Mouse (Mus musculus): Measurements from ENCODE around the gene Gm48552. TPM values are rescaled to one million over a fixed set of nuclear protein-coding genes. Genes with fewer than 3 reads are reported as not detected.

Gene Gm48552
- polyA plus RNA-seq, 1 experiment, result 3.6 TPM

DNA sequence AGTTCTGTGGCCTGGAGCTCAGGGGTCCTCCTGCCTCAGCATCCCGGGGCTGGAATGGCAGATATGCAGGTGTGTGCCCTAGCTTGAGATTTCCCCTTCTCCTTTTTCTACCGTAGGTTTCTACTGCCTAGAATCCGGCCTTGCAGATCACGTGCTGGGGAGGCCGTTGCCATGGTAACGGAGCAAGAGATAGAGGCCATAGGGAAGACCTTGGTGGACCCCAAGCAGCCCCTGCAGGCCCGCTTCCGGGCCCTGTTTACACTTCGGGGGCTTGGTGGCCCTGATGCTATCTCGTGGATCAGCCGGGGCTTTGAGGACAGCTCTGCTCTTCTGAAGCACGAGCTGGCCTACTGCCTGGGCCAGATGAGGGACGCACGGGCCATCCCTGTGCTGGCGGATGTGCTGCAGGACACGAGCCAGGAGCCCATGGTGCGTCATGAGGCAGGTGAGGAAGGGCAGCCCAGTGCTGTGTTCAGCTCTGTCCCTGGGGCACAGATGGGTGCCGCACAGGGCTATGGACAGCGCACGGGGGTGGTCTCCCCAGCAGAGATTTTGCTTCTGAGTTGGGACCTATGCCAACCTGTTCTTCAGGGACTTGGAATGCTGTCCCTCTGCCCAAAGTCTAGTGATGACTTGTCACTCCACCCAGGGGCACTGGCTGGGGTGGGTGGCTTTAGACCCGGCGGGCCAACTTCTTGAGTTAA, 3.0 kb upstream of the Gm48552 start:
- no peak for DNase-seq (ENCODE audit: low spot score)

DNA sequence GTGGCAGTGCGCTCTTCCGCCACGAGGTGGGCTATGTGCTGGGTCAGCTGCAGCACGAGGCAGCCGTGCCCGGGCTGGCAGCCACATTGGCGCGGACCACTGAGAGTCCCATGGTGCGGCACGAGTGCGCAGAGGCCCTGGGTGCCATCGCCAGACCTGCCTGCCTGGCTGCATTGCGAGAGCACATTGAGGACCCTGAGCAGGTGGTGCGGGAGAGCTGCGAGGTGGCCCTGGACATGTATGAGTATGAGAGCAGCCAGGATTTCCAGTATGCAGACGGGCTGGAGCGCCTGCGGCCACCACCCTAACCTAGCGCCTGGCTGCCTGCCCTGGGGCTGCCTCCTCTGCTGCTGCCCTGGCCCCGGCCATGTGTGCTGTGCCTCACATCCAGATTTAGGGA, 1.1 kb upstream of the Gm48552 start:
- DNase-seq (ENCODE audit: low spot score), result no peak

DNA sequence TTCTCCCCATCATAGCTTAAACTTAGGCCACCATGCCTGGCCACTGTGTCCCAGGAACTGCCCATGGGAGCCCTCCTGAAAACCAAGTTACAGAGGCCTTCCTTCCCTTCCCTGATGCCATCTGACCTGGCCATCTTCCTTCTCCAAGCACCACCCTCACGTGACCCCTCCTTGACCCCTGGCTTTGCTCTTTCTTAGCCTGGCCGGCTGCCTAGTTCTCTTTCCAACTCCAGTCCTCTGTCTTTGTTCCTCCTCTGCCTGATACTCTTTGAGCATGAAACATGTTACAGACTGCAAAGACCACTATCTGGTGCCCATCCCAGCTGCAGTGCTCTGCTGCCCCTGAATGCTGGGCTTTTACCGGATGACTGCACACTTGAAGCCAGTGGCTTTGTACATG, 568 bp downstream of the Gm48552 start:
- no peak for DNase-seq (ENCODE audit: low spot score)

DNA sequence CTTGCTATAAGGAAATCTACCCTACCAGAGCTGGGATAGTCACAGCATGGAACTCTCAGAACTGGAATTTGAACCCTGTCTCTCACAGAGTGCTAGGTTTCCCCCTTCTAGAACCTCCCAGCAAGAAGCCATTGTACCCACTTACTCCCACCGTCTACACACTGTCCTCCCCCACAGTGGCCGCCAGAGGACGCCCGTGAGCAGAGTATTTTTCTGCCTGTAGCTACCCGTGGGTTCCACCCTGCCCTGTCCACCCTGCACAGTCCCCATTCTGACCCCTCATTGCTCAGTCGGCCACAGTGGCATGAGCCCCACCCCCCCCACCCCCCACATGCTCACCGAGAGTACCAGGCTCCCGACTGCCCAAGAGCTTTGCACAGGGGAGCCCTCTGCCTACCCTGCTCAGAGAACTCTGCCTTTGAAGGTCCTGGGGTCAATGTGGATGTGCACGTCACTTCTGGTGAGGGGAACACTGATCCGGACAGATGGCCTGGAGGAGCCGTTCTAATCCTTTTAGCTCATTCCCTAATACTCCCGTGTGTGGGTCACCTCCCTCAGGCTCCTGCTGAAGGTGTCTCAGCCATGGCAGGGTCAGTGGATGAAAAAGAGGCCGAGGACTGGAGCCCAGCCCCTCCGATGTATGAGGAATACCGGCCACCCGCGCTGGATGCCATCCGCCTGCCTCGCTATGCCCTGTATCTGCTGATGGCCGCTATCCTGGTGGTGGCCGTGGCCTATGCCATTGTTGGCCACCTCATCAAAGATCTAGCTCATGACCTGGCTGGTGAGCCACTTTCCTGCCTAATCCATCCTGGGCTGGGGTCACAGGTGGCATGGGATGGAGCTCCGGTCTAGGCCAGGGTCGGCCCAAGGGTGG, 1.2 kb downstream of the Gm48552 start:
- peak; percentile 59 for DNase-seq (ENCODE audit: low spot score)

DNA sequence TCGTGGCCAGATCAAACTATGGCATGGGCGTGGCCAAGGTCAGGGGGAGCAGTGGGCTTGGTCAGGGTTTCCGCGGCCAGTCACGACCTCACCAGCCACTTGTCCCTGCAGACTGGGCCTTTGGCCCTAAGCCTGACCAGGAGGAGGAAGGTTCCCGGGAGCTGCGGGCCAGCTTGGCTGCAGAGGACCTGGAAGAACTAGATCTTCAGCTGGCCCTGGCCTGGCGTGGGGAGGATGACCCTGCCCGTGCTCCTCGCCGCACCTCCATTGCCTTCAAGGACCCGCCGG, 1.8 kb downstream of the Gm48552 start:
- no peak for DNase-seq (ENCODE audit: low spot score)

DNA sequence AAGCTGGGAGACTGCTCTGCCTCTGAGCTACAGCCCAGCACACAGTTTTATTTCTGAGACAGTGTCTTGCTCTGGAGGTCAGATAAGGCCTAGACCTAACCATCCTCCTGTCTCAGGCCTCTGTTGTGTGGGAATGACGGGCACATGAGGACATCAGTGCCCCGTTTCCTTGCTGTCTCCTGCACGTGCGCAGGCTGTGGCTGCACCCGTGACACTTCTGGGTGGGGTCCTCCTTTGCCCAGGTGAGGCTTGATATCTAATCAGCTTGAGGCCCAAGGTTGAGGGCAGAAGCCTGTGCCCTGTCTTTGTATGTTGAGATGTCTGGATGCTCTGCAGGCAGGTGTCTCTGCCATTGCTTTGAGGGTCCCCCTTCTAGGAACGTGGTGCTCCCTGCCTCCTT, 3.5 kb downstream of the Gm48552 start:
- DNase-seq (ENCODE audit: low spot score), result no peak

DNA sequence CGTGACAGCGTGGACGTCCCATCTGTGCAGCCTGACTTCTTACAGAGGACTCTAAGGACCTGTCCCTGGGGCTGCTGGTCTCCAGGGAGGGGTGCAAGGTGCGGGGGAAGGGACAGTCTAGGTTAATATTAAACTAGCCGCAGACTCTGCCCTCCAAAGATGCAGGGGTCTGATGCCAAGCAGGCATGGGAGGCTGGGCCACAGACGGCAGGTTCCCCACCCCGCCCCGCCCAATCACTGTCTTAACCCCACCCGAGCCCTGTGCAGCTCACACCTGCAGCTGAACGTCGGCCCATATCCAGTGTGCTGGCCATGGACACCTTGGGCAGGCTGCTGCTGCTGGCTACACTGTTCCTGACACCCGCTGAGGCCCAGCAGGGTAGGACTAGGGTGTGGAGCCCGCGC, 4.0 kb downstream of the Gm48552 start, which contains the start of gene Smim24:
Gene Smim24, plus strand, starts transcription at position 271 of the 405 bp plus-strand sequence.
- DNase-seq (ENCODE audit: low spot score), result no peak

DNA sequence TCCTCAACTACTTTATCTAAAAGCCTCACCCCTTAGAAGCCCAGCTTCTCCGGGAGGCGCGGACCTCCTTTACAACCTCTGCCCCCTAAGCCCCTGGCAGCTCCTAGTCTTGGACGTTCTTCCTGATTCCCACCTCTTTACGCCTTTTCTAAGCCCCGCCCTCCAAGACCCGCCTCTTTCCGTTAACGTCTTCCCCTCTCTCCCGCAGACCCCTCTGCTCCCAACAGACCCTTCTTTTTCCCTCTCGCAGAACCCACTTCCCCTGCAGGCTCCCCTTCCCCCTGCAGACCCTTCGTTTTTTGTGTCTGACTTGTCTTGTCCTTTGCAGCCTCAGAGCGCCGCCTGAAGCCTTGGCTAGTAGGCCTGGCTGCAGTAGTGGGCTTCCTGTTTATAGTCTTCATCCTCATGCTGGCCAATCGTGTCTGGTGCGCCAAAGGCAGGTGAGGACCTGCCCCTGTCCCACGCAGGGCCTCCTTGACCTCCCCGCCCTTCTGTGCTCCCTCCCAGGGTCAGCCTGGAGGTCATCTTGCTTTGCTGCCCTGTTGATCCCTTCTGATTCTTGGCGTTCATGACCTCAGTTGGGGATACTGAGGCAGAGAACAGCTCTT, 4.8 kb downstream of the Gm48552 start:
- no peak for DNase-seq (ENCODE audit: low spot score)

DNA sequence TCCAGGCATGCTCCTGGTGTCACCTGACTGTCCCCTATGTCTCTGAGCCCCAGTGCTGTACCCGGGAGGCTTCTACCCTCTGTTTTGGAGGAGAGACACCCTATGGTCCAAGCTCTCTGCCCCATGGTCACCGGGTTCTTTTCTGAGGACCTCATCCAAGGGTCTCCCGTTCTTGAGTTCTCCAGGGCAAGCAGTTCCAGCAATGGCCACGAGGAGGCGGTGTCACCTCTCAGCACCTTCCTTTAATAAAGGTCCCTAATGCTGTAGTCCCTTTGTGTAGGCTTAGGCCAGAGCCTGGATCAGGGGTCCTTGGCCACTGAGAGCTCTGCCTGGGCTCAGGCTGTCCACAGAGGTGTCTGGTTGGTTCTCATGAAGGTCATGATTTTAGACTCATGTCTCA, 6.3 kb downstream of the Gm48552 start:
- DNase-seq (ENCODE audit: low spot score), result no peak

DNA sequence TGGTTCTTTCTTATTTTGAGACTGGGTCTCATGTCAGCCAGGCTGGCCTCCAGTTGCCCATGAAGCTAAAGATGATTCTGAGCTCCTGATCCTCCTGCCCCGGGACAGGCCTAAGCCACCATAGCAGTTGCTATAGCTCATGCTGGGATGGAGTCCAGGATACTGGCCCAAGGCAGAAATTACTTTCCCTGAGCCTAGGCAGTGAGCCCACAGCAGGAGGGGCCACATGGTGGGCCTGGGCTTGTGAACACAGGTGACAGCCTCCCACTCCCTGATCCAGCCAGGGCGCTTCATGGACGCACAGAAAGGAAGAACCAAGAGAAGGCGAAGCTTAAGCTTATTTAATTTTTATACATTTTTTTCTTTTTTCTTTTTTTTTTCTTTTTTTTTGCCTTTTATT, 7.1 kb downstream of the Gm48552 start:
- no peak for DNase-seq (ENCODE audit: low spot score)

DNA sequence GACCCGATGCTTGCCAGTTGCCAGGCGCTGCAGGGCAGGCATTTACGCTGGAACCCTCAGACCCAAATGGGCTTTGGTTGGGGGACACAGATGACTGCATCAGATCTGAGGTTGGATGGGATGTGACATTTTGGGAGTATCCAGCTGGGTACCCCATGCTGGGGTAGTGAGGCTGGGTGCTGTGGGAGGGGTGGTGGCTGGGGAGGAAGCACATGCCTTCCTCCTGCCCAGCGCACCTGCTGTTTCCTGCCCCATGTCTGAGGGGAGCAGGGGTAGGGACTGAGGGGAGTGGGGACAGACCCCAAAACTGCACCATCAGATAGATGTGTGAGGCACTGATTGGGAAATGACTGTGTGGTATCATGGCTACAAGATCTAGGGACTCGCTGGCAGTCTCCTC, 7.9 kb downstream of the Gm48552 start:
- no peak for DNase-seq (ENCODE audit: low spot score)

DNA sequence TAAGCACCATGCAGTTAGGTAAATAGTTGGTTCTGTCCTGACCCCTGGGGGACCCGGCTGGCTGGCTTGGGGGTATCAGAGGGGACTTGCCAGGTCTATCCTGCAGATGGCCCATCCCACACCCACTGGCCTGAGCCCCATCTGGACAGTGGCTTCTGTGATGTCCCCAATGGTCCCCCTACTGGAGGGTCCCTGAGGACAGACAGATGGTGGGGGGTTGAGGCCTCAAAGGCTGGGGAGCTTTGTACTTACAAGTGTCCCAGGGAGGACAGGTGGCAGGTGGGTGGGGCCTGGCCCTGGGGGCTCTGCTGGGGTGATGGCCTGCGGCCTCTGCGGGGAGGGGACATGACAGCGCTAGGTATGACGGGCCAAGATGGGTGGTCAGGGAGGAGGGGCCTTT, 10.5 kb downstream of the Gm48552 start:
- DNase-seq (ENCODE audit: low spot score), result no peak

DNA sequence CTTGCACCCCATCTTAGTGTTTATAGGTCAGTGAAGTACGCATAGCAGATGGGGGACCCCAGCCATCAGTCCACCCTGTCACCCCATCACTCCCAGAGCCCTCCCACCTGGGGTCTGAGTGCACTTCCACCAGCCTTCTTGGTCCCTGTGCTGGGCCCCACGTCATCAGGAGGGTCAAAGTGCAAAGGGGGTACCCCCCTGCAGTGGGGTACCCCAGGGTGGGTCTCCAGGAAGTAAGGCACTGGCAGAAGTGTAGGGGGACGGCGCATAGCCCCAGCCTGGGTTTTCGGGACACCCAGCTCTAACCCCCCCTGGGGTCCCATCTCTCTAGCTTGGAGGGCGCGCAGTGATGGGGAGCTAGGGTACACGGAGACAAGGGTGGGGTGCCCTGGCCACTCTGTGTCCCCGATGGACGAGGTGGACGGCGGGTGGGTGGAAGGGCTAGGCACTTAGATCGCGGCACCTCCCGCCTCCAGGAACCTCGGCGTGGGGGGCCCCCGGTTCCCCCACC, 11.0 kb downstream of the Gm48552 start:
- no peak for DNase-seq (ENCODE audit: low spot score)

DNA sequence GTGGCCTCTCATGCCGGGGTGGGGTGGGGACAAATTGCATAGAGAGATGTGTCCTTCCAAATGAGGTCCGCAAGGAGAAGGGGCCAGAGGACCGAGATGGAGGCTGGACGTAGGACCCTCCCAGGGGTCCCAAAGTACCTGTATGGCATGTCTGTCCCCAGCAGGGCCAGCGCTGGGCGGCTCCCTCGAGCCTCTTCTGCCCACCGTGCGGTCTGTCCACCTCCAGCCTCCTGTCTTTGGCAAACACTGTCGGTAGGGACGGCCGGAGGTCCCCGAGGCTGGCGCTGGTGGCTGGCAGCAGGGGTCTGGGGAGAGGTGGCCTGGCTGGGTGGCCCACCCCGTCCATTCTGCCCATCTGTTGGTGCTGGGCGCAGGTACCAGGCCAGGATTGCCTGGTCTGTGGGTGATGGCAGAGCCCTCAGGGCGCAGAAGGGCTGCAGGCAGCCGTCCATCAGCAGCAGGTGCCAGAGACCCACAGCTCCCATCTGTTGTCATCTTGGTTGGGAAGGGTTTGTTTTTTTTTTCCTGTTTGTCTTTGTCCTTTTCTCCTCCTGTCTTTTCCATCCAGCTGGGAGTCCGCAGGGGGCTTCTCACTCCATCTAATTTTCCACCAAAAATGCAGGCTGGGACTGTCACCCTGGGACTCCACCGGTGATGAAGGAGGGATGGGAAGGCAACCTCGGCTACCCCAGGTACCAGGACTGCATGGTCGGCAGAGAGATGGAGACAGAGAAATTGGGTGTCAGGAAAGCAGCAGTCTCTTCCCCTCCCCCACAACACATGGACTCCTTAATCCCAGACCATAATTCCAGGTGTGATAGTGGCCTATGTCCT, 11.8 kb downstream of the Gm48552 start:
- DNase-seq (ENCODE audit: low spot score), result no peak

DNA sequence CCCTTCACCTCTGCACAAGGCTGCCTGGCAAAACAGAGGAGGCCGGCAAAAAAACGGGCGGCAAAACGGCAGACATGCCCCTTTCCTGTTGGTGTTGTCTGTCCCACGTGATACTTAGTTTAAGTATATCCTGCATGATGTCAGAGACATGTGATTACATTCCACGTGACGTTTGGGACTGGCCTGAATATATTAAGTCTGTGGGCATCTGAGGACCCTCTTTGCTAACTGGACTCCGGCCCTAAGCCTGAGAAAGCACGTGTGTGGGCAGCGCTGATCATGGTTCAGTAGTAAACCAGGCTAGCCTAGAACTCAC, 12.4 kb downstream of the Gm48552 start:
- no peak for DNase-seq (ENCODE audit: low spot score)

DNA sequence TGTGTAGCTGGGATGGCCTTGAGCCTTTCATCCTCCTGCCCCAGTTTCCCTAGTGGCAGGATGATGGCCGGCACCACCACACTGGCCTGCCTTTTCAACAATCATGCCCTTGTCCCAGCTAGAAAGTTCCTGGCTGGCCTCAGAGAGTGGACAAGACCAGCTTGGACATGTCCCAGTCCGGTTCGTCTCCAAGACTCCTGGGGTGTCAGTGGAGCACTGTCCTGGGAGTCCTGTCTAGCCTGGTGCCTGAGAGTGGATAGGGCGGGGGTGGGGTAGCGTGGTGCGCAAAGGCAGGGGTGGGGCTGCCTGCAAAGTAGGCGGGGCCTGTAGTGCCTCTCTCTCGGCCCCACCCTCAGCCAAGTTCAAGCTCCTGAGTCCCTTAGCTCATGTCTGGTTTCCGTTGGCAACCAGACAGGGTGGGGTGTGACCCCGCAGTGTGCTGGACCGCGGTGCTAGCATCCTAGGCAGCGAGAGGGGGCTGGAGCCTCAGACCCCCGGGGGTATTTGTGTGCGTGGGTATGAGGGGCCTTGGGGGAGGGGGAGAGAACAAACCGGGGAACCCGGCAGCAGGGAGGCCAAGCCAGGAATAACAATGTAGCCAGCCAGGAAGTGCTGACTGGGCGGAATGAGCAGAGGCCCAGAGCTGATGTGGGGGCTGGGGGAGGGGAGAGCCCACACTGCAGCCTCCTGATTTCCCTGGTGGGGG, 12.9 kb downstream of the Gm48552 start:
- no peak for DNase-seq (ENCODE audit: low spot score)

DNA sequence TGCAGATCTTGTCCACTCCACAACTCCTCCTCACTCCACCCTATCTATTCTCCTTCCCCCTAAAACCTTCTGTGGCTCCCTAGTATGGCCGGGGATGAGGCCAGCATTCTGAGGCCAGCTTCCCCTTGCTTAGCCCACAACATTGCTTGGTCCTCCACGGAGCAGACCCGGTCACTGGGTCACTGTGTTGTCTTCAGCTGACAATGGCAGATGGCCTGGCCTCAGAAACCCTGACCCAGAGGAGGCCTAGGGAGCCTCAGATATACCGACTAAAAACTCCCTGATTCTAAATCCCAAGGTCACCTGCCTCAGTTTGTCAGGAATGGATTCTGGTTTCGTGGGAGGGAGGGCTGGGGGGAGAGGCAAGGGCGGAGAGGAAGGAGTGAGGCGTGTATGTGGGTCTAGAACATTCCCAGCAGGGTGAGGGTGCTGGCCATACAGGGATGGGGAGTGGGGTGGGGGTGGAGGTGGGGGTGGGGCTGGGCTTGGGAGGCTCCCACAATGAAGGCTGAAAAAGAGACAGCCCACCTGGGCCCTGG, 13.5 kb downstream of the Gm48552 start:
- DNase-seq (ENCODE audit: low spot score), result no peak

DNA sequence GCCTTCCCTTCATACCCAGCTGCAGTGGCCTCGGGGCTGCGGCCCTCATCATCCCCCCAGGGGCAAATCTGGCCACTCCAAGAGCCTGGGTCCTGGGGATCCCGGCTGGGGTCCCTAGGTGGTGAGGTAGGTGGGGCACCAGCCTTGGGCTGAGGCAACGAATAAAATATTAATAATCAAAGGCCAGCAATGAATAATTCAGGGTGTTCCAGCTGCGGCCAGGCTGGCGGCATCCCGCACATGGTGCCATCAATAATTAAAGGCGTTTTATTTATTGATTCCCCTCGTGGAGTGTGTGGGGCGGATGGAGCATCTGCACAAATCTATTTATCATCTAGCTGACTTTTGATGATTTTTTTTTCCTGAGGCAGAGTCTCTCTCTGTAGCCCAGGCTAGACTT, 14.7 kb downstream of the Gm48552 start:
- no peak for DNase-seq (ENCODE audit: low spot score)

DNA sequence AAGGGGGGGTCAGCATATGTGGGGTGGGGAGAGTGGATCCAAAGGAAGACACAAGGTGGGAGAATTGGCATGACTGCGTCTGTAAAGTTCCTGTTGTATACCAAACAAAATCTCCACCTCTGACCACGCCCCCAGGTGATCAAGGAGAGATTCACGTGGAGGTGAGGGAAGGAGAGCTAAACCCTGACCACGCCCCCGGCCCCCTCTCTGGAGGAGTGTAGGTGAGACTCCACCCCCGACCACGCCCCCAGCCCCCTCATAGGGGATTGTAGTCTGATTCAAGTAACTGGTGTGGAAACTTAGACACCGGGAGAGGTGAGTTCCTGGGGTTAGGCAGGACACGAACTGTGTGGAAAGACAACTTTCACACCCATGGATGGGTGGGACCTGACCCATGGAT, 15.3 kb downstream of the Gm48552 start:
- no peak for DNase-seq (ENCODE audit: low spot score)

DNA sequence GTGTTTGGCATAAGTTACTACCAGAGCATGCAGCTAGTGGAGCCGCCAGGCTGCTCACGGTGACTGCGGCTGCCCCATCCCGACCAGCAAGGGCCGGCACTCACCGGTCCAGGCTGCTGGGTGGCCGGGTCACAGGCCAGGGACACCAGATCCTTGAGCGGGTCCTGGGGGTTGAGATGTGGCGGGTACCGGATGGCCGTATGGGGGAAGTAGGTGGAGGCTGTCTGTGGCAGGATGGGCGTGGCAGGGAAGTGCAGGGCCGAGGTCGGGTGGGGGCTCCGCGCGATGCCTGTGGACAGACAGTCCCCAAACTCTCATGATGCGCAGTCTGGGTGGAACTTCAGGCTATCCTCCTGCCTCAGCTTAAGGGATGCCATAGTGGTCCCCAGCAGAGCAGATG, 15.9 kb downstream of the Gm48552 start:
- DNase-seq (ENCODE audit: low spot score), result no peak

DNA sequence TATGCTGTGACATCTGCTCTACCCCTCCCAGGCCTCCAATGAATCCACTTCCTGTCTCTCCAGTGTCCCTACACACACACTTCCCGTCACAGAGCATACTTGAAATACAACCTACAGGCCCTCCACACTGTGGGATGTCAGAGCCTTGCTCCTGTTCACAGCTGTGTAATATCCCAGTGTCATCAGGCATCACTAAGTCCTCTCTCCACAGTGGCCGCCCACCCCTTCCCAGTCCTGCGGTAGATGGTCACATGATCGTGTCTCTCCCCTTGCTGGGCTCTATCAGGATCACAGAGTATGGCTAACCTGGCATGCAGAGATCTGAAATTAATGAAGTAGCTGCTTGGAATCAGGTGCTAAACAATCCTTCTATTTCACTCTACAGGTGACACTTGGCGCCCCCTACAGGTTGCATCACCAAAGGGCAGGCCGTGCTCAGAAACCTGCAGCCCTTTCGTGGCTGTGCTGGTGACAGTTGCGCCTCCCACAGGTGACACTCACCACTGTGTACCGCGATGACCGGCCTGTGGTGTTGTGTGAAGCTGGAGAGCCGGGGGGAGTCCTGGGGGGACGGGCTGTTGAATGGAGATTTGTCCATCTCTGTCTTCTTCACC, 16.9 kb downstream of the Gm48552 start:
- no peak for DNase-seq (ENCODE audit: low spot score)
